Mouse (Mus musculus): Measurements from ENCODE around the gene Vwde.

Vwde gene

DNA sequence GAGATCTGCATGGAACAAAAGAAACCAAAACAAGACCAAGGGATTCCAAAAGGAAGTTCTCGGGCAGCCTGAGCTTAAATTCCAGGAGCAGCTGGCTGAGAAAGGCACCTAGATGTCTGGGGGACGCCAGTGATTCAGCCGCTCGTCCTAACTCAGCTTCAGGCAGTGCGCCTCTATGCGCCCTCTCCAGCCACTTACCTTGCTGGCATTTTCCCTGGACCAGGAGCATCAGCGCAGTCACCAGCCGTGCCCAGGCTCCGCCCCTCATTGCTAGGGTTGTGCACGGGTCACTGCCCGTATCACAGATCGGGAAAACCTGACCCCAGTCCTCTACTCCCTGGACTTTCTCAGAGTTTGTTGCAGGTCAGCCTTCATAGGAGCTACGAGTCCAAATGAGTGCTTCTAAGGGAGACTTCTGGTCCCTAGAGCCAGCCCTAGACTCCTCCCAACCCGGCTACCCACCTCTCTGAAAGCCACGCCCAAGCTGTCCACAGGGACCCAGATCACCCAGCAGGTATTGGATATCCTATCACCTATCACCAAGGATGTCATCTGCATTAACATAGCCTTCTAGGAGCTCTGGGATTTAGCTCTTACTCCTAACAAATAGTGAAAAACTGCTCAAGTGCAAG is at the start of gene Vwde:
TSS of gene Vwde (minus strand) at position 370 of the 632 bp plus-strand sequence.
- no peak for DNase-seq (ENCODE audit: low spot score in 2 of 2)

DNA sequence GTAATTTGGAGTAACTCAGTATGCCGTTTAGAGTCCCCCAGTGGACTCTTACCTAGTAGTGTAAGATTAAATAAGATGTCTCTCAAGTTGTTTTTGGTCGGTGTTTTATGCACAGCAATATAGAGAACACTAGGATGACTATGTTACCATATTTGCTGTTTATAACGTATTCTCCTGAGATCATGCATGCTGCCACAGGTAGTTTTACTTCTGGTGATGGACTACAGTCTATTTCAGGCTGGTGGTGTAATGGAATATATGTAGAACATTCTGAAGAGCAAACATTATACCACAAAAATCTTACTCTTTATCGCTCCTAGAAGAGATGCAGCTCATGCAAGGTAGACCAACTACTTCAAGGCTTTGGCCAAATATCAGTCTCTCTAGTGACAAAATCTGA is 30.6 kb upstream of the Vwde start:
- no peak for DNase-seq (ENCODE audit: low spot score in 2 of 2)

- DNase-seq (ENCODE audit: low spot score in 2 of 2) = no peak
These were observed 23.7 kb upstream of the Vwde start for GRCm38 (mm10) chr6:13248317-13248969.

DNA sequence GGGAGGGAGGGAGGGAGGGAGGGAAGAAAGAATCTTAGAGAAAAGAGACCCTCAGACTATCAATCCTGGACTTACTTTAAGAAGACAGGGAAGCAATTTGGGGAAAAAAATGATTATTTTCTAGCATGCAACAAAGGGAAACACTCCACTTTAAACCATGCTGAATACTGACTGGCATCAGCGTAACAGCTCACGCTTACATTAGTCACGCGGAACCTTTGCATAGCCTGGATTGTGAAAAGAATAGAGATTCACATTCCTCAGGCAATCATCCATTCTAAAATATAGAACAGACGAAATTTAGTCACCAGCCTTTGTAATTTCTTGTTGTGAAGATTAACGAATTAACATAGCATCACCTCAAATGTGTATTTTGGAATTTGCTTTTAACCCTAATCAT is 18.6 kb downstream of the Vwde start:
- no peak for DNase-seq (ENCODE audit: low spot score in 2 of 2)

- DNase-seq (ENCODE audit: low spot score in 2 of 2) = no peak
These were observed 27.3 kb downstream of the Vwde start for GRCm38 (mm10) chr6:13197486-13197885.

GRCm38 (mm10) chr6:13186836-13187235 is 37.9 kb downstream of the Vwde start:
- no peak for DNase-seq (ENCODE audit: low spot score in 2 of 2)

DNA sequence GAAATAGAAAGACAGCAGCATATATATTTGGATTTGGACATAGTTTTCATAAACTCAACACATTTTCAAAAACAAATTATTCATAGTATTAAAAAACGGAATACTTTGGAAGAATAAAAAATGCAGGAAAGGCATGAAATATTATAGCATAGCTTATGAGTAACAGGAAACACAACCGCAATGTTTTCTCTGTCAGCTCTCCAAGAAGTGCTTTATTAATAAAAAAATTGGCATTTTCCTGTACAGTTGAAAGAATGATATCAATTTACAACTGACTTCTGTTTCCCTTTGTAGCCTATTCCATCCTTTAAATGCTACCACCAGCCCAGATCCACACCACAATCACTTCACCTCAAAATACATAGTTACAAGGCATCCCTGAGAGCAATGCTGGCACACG is 44.7 kb downstream of the Vwde start:
- no peak for DNase-seq (ENCODE audit: low spot score in 2 of 2)

DNA sequence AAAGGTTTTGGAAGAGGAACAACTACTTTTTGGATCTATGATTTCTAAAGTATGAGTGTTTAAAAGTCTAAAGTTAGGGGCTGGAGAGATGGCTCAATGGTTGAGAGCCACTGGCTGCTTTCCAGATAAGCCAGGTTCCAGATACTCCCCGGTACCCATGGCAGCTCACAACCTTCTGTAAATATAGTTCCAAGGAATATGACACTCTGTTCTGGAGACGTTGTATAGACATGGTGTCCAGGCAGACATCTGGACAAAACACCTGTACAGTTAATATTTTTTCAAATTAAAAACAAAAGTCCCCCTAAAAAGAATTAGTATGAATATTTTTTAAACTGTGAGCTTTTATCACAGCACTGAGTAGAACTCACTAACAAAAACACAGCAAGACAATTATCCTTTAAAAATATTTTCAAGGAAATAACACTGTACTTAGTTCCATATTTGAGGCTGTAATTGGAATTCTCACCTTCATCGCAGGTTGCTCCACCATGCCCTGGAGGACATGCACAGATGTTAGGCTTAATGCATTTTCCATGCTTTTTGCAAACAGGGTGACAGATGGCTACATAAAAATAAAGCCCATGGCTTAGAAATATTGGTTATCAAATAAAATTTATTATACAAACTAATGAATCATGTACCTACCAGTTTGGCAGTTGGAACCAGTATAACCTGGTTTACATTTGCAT is 55.2 kb downstream of the Vwde start:
- DNase-seq (ENCODE audit: low spot score in 2 of 2) = no peak

DNA sequence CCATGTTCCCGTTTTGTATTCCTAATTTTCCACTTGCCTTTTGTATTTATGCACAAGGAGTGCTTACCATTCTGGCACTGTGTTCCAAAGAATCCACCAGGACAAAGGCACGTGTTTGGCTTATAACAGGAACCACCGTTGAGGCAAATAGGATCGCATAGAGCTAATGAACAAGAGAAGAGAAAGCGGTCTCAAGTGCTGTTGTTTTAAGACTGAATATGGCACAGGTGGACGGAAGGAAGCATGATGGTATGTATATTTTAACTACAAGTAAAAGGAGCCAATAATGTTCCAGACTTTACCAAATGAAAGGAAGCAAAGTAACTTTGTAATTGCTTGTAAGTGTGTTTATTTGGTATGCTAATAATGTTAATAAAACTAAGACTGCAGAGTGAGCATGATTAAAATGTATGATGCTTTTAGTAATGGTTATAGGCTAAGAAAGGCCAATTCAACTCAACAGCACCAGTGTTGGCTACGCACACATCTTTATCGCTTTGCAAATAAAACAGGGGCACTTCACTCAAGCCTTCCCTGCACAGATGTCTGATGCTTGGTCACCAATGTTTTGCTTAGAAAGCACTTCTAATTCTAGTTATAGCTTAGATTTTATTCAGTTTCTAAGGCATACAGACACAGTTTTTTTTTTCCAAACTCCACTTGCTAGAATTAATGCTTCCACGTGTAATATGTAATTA is 58.4 kb downstream of the Vwde start:
- DNase-seq (ENCODE audit: low spot score in 2 of 2) = no peak

- DNase-seq (ENCODE audit: low spot score in 2 of 2) = no peak
These were observed 65.3 kb downstream of the Vwde start for GRCm38 (mm10) chr6:13159437-13159836.

GRCm38 (mm10) chr6:13153888-13154697 is 70.7 kb downstream of the Vwde start:
- no peak for DNase-seq (ENCODE audit: low spot score in 2 of 2)

DNA sequence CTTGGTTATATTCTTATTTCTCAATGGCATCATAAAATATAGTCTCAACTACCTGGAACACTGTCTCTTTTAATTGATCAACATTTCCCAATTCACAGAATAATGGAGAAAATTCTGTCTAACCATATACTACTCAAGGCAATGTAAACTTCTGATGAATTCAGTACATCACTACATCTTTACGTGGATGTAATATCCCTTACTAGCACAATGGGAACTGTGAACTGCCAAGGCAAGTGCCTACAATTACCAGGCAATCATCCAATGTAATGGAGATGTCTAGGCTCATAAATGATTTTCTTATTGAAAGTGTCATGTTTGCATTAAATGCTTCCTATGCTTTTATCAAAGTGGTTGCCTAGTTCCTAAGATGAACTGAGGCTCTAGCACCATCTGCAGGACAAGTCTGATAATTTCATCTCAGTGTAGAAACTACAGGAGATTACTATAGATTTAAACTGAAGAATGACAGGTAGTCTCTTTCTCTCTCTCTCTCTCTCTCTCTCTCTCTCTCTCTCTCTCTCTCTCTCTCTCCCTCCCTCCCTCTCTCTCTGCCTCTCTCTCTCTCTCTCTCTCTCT is 72.6 kb downstream of the Vwde start:
- DNase-seq (ENCODE audit: low spot score in 2 of 2) = peak in 1 of 2 experiments; percentile 48

GRCm38 (mm10) chr6:13137255-13137654 is 87.5 kb downstream of the Vwde start:
- DNase-seq (ENCODE audit: low spot score in 2 of 2) = no peak

DNA sequence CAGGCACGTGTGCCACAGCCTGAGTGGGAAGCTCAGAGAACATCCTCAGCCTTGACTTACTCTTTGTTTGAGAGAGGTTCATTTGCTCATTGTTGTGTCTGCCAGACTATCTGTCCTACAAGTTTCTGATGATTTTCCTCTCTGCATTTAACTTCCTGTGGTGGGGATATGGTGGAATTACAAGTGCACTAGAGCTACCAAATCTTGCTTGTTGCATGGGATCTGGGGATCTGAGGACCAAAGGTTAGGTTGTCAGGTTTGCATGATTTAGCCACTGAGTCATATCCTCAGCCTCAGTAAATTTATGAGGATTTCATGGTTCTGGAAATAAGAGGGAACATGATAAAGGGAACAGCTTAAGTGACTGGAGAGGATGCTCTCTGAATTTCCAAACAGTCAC is 116.1 kb downstream of the Vwde start:
- no peak for DNase-seq (ENCODE audit: low spot score in 2 of 2)

All from frontal cortex, postnatal 14 days (tissue).